Mouse (Mus musculus): ENCODE results near the gene Acot8.

Gene Acot8

GRCm38 (mm10) chr2:164813557-164813956 is 8.9 kb upstream of the Acot8 start:
- in situ Hi-C loops (cut with MboI, MseI) = no loop called here

- in situ Hi-C loops (cut with MboI, MseI) = no loop called here
These were observed 1.9 kb upstream of the Acot8 start for GRCm38 (mm10) chr2:164806614-164807013.

GRCm38 (mm10) chr2:164805332-164805718 is 643 bp upstream of the Acot8 start:
- in situ Hi-C loops (cut with MboI, MseI) = no loop called here

GRCm38 (mm10) chr2:164803921-164804313 is 765 bp downstream of the Acot8 start:
- in situ Hi-C loops (cut with MboI, MseI) = no loop called here

GRCm38 (mm10) chr2:164803201-164803920 is 1.3 kb downstream of the Acot8 start:
- in situ Hi-C loops (cut with MboI, MseI) = no loop called here

- in situ Hi-C loops (cut with MboI, MseI) = no loop called here
These were observed 4.3 kb downstream of the Acot8 start for GRCm38 (mm10) chr2:164800252-164801004.

GRCm38 (mm10) chr2:164798554-164798953 is 6.1 kb downstream of the Acot8 start:
- in situ Hi-C loops (cut with MboI, MseI) = loop anchor here (10.0 kb wide), 1 partner anchor 516 kb away; no protein-coding TSS in a partner anchor

- in situ Hi-C loops (cut with MboI, MseI) = loop anchor here (10.0 kb wide), 1 partner anchor 519 kb away; no protein-coding TSS in a partner anchor
These were observed 8.8 kb downstream of the Acot8 start for GRCm38 (mm10) chr2:164795868-164796267.

- in situ Hi-C loops (cut with MboI, MseI) = loop anchor here (10.0 kb wide), 1 partner anchor 521 kb away; no protein-coding TSS in a partner anchor
These were observed 10.4 kb downstream of the Acot8 start for GRCm38 (mm10) chr2:164794293-164794692.

GRCm38 (mm10) chr2:164793772-164794171 is 10.9 kb downstream of the Acot8 start:
- in situ Hi-C loops (cut with MboI, MseI) = loop anchor here (10.0 kb wide), 1 partner anchor 521 kb away; no protein-coding TSS in a partner anchor

GRCm38 (mm10) chr2:164793236-164793635 is 11.4 kb downstream of the Acot8 start:
- in situ Hi-C loops (cut with MboI, MseI) = loop anchor here (10.0 kb wide), 1 partner anchor 522 kb away; no protein-coding TSS in a partner anchor

- in situ Hi-C loops (cut with MboI, MseI) = loop anchor here (10.0 kb wide), 1 partner anchor 522 kb away; no protein-coding TSS in a partner anchor
These were observed 12.1 kb downstream of the Acot8 start for GRCm38 (mm10) chr2:164792400-164793190.

GRCm38 (mm10) chr2:164791841-164792261 is 12.8 kb downstream of the Acot8 start:
- in situ Hi-C loops (cut with MboI, MseI) = loop anchor here (10.0 kb wide), 1 partner anchor 523 kb away; no protein-coding TSS in a partner anchor

- in situ Hi-C loops (cut with MboI, MseI) = loop anchor here (10.0 kb wide), 1 partner anchor 524 kb away; no protein-coding TSS in a partner anchor
These were observed 14.2 kb downstream of the Acot8 start for GRCm38 (mm10) chr2:164790451-164790850.

- in situ Hi-C loops (cut with MboI, MseI) = no loop called here
These were observed 16.3 kb downstream of the Acot8 start for GRCm38 (mm10) chr2:164788411-164788810.

GRCm38 (mm10) chr2:164787779-164788178 is 16.9 kb downstream of the Acot8 start:
- in situ Hi-C loops (cut with MboI, MseI) = no loop called here

GRCm38 (mm10) chr2:164787032-164787431 is 17.6 kb downstream of the Acot8 start:
- in situ Hi-C loops (cut with MboI, MseI) = no loop called here

GRCm38 (mm10) chr2:164786388-164786885 is 18.2 kb downstream of the Acot8 start:
- in situ Hi-C loops (cut with MboI, MseI) = no loop called here

GRCm38 (mm10) chr2:164785481-164786387 is 18.9 kb downstream of the Acot8 start, which contains the start of gene Snx21:
TSS of gene Snx21 (plus strand) at chr2:164785823.
- in situ Hi-C loops (cut with MboI, MseI) = no loop called here

GRCm38 (mm10) chr2:164784869-164785420 is 19.7 kb downstream of the Acot8 start:
- in situ Hi-C loops (cut with MboI, MseI) = no loop called here
